Mouse (Mus musculus): ENCODE measurements around the gene Gm10300.

Gm10300 gene

DNA sequence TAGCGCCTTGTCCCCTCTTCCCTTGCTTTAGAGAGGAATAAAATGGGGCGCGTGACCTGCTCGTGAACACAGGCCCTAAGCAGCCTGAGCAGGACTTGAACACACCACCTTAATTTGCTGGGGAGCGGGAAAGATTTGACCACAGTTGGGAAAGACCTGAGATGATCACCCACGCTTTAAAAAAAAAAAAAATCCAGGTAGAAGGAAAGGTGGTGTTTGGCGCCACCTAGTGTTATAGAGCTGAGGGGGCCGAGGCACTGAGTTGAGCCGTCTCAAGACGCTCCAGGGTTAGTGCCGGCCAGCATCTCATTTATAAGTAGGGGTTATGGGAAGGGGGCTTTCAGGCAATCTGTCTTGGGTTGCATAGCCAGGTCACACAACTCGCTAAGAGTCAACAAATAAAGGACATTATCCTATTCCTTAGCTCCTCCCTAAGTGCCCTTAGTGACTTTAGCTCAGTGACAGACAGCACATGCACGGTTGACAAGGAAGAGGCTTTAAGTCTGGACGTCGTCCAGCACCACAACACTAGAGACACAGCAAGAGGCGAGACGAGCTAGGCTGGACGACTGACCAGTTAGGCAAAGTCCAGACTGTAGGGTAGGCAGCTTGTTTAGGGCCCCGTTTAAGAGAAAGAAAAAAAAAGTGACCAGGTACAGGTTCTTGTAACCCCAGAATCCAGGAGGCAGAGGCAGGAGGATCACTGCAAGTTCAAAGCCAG, 5.2 kb downstream of the Gm10300 start:
- peak; percentile 76 for DNase-seq

- no peak for DNase-seq
Measured at GRCm38 (mm10) chr4:132080492-132080983, 6.0 kb downstream of the Gm10300 start.

DNA sequence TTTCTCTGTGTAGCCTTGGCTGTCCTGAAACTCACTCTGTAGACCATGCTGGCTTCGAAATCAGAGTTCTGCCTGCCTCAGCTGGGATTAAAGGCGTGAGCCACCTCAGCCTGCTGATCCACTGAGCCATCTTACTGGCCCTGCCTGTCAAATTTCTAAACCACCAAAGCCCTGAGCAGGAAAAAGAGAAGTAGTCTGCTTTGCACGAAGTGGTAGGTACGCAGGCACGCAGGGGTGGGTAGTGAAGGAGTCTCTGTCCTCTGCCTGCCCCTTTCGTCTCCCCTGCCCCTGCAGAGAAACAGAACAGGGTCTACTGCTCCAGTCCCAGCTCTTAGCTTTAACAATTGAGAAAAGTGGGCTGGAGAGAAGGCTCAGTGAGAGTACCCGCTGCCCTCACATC, 10.6 kb downstream of the Gm10300 start:
- no peak for DNase-seq

DNA sequence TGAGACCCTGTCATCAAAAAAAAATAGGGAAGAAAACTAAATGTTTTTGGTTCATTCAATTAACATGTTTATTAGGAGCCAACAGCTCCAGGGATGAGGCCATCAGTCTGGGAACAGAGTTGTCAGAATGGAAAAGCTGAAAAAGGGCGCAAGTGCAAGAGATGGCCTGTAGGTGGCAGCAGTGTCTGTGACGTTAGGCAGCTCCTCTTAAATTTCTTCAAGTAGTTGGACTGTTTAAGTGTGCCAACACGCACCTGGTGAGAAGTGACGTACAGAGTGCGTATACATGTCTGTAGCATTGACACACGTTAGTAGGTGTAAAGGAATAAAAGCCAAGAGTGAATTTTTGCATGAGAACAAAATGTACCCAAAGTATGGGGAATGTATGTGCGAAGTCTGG, 14.4 kb downstream of the Gm10300 start:
- DNase-seq: peak; percentile 21

DNA sequence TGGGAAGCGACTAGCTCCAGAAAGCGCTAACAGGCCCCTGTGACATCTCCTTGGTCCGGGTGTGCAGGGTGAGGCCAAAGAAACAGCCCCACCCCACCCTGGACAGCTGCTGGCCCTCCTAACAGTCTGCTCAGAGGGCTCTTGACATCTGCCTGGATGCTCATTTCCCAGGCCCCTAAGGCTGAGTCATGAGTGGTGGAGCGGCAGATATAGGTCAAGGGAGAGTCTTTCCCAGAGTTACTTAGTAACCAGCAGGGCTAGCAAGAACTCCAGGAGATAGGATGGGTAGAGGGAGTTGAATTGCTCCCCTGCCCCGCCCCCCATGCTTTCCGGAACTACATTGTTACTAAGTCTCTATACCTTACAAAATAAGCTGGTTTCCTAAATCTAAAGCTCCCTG, 18.6 kb downstream of the Gm10300 start:
- DNase-seq: no peak

DNA sequence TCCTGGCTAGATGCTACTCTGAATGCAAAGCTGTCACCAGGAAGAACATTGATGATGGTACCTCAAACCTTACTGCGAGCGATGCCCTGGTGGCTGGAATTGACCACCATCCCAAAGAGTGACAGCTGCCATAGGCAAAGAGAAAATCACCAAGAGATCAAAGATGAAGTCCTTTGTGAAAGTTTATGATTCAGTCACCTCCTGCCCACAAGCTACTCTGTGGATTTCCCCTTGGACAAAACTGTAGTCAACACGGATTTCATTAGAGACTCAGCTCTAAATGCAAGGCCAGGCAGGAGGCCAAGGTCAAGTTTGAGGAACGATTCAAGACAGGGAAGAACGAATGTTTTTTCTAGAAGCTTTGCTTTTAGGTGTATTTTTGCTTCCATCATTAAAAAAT, 19.4 kb downstream of the Gm10300 start:
- no peak for DNase-seq

DNA sequence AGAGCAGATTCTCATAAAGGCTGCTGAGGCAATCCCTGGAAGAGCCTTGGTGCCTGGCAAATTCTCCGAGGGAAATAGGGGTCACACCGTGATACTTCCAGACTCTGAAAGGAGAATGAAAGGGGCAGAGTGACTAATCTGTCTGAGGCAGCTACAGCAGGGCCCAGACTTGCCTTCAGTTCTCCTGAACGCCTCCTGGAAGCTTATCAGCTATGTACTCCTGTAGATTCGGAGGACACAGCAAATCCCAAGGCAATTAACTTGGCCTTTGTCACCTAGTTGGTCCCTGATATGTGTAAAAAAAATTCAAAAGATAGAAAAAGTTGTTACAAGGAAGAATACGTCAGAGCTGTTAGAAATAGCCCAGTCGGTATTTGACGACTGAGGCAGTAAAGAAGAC, 20.5 kb downstream of the Gm10300 start:
- no peak for DNase-seq

DNA sequence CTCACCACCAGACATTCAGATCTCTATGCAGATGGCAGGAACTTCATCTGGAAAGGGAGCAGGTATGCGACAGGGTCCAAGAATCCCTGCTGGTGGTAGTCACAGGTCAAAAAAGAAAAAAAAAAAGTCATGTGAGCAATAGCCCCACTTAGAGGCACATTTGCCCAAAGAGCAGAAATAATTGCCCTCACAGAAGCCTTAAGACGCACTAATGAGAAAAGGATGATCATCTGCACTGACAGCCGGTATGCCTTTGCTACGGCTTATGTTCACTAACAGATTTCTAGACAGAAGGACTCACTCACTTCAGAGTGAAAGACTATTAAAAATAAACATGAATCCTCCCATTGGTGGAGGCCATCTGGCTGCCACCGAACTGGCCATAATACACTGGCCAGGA, 25.1 kb downstream of the Gm10300 start:
- DNase-seq: no peak

DNA sequence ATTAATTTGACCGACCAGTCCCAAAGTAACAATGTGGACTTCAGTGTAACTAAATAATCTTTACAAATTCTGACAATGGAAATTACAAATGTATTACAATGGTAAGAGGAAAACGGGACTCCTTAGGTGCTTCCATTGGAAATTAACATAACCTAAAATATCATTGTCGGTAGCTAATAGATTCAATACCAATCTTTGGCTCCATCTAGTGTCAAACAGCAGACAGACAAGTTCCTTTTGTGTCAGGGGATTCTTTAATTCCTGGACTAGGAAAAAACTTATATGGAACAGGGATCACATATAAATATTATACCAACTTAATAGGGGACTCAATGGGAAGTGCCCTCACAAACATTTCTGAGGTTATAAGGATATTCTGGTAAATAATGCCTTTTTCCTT, 26.7 kb downstream of the Gm10300 start:
- DNase-seq: no peak

DNA sequence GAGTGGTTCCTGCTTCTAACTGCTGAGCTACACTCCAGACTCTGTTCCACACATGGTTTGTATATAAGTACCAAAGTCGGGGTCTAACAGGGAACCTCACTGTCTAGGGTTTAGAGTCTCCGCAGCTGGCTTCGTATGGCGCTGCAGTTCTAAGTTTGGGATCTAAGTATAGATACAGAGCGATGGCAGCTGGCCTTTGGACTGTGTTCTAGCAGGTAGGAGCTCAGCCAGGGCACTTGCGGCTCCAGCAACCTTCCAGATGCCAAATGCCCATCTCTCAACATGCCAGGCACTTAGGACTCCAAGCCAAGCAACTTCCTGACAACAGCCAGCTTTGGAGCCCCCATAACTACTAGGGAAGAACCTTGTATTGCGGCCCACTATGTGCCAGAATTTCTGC, 33.7 kb downstream of the Gm10300 start:
- no peak for DNase-seq

DNA sequence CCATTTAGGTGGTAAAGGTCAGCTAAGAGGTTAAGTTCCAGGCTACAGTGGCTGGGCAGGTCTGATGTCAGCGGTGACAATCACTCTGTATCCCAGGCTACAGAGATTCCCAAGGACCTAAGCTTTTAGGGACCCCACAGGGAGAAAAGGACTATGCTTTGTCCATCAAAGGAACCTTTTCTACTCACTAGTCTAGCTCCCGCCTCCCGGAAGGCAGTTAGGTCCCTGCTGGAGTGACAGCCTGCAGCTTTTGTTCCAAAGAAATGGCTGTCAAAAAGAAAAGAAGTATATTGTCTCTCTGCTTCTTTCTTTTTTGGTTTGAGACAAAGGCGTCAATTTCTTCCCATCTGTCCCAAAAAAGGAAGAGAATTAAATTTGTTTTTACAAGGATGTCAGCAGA, 36.7 kb downstream of the Gm10300 start:
- no peak for DNase-seq

- no peak for DNase-seq
Measured at GRCm38 (mm10) chr4:132113411-132114095, 39.1 kb downstream of the Gm10300 start.

DNA sequence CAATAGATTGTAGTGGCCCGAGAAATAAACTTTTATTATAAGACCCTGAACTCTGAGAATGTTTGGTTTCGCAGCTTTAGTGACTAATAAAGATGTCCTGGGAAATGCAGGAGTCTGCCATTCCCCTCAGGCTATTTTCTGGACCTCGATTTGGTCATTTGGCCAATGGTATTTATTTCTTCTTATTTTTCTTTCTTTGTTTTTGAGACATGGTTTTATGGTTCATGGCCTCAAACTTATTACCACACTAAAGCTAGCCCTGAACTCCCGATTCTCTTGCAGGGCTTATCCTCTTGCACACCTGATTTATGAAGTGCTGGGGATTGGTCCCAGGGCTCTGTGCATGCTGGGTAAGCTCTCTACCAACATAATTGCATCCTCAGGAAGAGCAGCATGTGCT, 41.8 kb downstream of the Gm10300 start:
- DNase-seq: no peak

- no peak for DNase-seq
Measured at GRCm38 (mm10) chr4:132119566-132119965, 45.1 kb downstream of the Gm10300 start.

DNA sequence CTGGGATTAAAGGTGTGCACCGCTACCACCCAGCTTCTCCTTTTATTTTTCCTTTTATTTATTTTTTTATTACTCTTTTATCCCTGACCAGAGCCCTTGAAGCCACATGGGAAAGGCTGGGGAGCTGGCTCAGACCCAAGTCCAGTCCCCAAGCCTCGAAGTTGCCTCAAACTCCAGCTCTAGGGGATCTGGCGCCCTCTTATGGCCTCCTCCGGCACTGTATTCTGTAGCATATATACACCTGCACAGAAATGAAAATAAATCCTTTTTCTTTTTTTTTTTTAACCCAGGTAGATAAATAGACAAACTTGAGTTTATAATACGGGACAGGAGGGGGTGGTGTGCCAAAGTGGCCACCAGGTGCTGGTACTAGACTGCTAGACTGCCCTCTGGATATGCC, 47.2 kb downstream of the Gm10300 start:
- no peak for DNase-seq

- no peak for DNase-seq
Measured at GRCm38 (mm10) chr4:132123166-132123565, 48.7 kb downstream of the Gm10300 start.

Measured in kidney, adult 11 months (tissue).